Mouse (Mus musculus) hindbrain, embryonic 15.5 days (tissue): ENCODE measurements around the gene Uap1l1. TPM values are rescaled to one million over a fixed set of nuclear protein-coding genes. Genes with fewer than 3 reads are reported as not detected.
A peak's percentile ranks its signal among the peaks of the same experiment; 100 is the strongest.
"Not testable (repeated sequence)": the region's sequence is repeated elsewhere in the genome, so short reads cannot be mapped to it uniquely, and the experiment has no call there.

ENCODE experiments used
- ATAC-seq: fragments of 200-750 bp; cut with Nextera tagmentation; 2 replicates; pipeline ENCODE4 v1.8.0; 2017; ENCODE audit warnings: low read depth, moderate number of reproducible peaks, moderate TSS enrichment; ENCODE audit not compliant: low FRiP score
- H3K27ac ChIP-seq: fragments of 300-500 bp; sonication (generic); replicated peaks from 2 replicates; pipeline ENCODE4 v1.5.1; 2015; ENCODE audit warnings: mild to moderate bottlenecking, inconsistent platforms
- H3K27me3 ChIP-seq: fragments of 300-500 bp; sonication (generic); 2 replicates; pipeline ENCODE4 v1.6.1; 2015; ENCODE audit warnings: control low read depth, inconsistent platforms
- H3K36me3 ChIP-seq: fragments of 300-500 bp; sonication (generic); 2 replicates; pipeline ENCODE4 v1.6.1; 2015; ENCODE audit warnings: control low read depth, inconsistent platforms
- H3K4me1 ChIP-seq: fragments of 300-500 bp; sonication (generic); replicated peaks from 2 replicates; pipeline ENCODE4 v1.6.1; 2015; ENCODE audit warnings: control low read depth, inconsistent platforms
- H3K4me2 ChIP-seq: fragments of 300-500 bp; sonication (generic); 2 replicates; pipeline ENCODE4 v1.6.1; 2015; ENCODE audit warnings: moderate library complexity, mild to moderate bottlenecking, inconsistent platforms
- H3K4me3 ChIP-seq: fragments of 300-500 bp; sonication (generic); 2 replicates; pipeline ENCODE4 v1.5.1; 2015; ENCODE audit warnings: mild to moderate bottlenecking, inconsistent platforms
- H3K9ac ChIP-seq: fragments of 300-500 bp; sonication (generic); 2 replicates; pipeline ENCODE4 v1.6.1; 2015; ENCODE audit warnings: inconsistent platforms
- H3K9me3 ChIP-seq: fragments of 300-500 bp; sonication (generic); 2 replicates; pipeline ENCODE4 v1.6.1; 2016; ENCODE audit warnings: control low read depth, inconsistent platforms
- WGBS: fragments of 180-500 bp; shearing (Covaris S2); methylation state at CpG from one replicate; pipeline ENCODE4 v1.1.7; 2015; 5-methylcytosine and 5-hydroxymethylcytosine counted together
- polyA plus RNA-seq: library from polyadenylated mRNA; unstranded; fragments of >200 nt; fragmentation: Nextera tagmentation; extraction: Ambion mirVana; gene quantifications from 2 replicates; pipeline ENCODE4 v1.2.1, GENCODE M21; 2015

Gene Uap1l1
- polyA plus RNA-seq = 5.1 and 6.4 TPM in 2 replicates

DNA sequence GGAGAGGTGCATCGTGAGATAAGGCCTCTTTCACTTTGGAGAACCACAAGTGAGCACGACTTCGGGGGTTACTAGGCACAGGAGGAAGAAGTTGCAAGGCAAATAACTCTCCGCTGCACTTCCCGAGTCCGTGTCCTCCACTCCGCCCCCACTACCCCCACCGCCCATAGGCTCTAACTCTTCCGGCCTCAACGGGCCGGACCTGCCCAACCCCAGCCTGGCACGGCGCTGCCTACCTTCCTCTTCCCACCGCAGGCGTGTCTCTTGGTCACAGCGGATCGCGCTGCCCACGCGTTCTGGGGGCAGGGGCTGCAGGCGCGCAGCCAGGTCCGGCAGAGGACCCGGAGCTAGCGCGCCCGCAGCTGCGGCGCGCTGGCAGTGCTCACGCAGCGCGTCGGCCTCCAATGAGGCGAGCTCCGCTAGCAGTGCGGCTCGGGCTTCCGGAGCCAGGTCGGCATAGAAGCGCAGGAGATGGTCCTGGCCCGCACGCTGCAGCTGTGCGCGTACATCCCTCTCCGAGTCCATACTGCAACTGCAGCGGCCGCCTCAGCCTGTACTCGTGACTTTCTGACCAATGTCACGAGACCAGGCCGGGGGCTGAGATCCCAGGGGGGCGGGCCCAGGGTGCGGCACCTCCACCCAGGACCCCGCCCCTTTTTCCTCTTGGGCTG is at the start of gene Uap1l1:
Uap1l1 (minus strand) TSS at position 592 of the 671 bp plus-strand sequence.
- WGBS = under 1% methylated on average over 54 of the region's 54 CpGs
- Histone ChIP-seq H3K27ac (no peak within 1 kb of the TSS), H3K4me1 (peaks cover 12% of the 10 kb centered on the region), H3K36me3 (no peaks in the 10 kb centered on the region), H3K4me3 (peak within 1 kb of the TSS; percentile 59), H3K27me3 (peaks cover 33% of the 10 kb centered on the region), H3K4me2 (peak within 1 kb of the TSS; percentile 99), H3K9ac (peak within 1 kb of the TSS; percentile 64), H3K9me3 (no peaks in the 10 kb centered on the region)
- ATAC-seq = peak; percentile 83

DNA sequence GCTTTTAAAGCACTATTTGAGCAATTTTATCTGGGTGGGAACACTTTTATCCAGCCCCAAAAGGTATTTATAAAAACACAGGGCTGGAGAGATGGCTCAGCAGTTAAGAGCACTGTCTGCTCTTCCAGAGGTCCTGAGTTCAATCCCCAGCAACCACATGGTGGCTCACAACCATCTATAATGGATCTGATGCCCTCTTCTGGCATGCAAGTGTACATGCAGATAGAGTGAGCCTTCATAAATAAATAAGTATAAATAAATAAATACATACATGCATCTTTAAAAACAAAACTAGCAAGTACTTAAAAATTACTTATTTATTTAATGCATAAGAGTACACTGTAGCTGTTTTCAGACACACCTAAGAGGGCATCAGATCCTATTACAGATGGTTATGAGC is 48.0 kb upstream of the Uap1l1 start:
- not testable (repeated sequence) for H3K27me3 ChIP-seq, H3K4me1 ChIP-seq, H3K4me3 ChIP-seq, H3K9ac ChIP-seq, H3K27ac ChIP-seq, ATAC-seq, H3K4me2 ChIP-seq, H3K9me3 ChIP-seq
- peaks cover 40% of the 10 kb centered on the region for H3K36me3 ChIP-seq

DNA sequence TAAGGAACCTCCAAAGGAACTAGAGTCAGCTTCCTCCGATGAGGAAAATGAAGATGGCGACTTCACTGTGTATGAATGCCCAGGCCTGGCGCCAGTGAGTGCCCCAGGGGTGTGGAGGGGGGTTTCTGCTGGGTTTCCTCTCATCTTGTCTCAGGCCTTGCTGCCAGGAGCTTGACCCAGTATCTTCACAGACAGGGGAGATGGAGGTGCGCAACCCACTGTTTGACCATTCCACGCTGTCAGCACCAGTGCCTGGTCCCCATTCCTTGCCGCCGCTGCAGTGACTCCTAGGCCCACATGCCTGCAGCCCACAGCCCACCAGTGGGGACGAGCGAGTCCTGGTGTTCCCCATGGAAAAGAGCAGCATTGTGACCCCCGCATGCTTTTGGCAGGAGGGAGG is 43.4 kb upstream of the Uap1l1 start:
- Histone ChIP-seq H3K9me3 (no peaks in the 10 kb centered on the region), H3K36me3 (peaks cover 51% of the 10 kb centered on the region), H3K9ac (no peak overlapping the region), H3K27me3 (no peaks in the 10 kb centered on the region), H3K4me1 (peaks cover 22% of the 10 kb centered on the region), H3K4me2 (no peak overlapping the region), H3K4me3 (no peak overlapping the region), H3K27ac (no peak overlapping the region)
- ATAC-seq = no peak
- WGBS = 93% methylated on average over 10 of the region's 10 CpGs

DNA sequence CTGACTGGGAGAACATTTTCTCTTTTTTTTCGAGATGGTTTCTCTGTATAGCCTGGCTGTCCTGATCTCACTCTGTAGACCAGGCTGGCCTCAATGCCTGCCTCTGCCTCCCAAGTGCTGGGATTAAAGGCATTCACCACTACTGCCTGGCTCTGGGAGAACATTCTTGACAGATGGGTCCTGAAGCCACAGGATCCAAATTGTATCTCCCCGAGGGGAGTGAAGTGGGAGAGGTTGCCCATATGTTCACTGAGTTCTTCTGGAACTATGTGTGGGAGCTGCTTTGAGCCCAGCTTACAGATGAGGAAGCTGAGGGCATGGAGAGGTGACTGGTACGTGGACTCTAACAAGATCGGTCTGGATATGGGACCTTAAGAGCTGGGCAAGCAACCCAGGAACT is 38.5 kb upstream of the Uap1l1 start:
- Histone ChIP-seq H3K27ac (0 out of 2 replicates have a peak overlapping the region, but pooled peaks have one; percentile 5), H3K9ac (peak overlapping the region; percentile 100), H3K27me3 (peaks cover 12% of the 10 kb centered on the region), H3K4me1 (peaks cover 37% of the 10 kb centered on the region), H3K36me3 (peaks cover 19% of the 10 kb centered on the region), H3K4me2 (peak overlapping the region; percentile 77), H3K9me3 (no peaks in the 10 kb centered on the region), H3K4me3 (peak overlapping the region; percentile 76)
- no peak for ATAC-seq
- WGBS = 88% methylated on average over 4 of the region's 4 CpGs

DNA sequence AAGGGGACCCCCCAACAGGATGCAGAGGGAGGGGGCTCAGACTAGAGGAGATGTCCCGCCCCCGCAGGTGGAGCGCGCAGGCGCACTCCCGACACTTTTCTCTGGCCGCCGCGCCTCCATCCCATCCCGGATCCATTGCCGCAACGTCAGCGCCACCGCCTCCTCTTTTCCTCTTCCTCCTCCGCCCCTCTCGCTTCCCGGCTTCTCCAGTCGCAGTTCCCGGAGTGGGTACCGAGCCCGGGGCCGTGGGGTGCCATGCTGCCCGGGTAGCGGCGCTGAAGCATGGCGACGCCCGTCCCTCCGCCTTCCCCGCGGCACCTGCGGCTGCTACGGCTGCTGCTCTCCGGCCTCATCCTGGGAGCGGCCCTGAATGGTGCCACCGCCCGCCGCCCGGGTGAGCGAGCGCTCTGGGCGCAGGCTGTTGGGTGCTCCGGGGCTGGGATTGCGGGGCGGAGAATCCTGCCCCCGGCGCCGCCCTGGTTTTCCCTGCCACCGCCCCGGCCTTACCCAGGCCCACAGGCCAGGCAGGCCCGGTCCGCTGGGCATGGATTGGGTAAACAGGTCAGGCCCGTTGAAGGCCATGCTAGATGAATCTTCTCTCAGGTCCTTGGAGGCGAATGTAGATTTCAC is 37.6 kb upstream of the Uap1l1 start:
- WGBS = under 1% methylated on average over 53 of the region's 54 CpGs
- peak; percentile 89 for ATAC-seq

DNA sequence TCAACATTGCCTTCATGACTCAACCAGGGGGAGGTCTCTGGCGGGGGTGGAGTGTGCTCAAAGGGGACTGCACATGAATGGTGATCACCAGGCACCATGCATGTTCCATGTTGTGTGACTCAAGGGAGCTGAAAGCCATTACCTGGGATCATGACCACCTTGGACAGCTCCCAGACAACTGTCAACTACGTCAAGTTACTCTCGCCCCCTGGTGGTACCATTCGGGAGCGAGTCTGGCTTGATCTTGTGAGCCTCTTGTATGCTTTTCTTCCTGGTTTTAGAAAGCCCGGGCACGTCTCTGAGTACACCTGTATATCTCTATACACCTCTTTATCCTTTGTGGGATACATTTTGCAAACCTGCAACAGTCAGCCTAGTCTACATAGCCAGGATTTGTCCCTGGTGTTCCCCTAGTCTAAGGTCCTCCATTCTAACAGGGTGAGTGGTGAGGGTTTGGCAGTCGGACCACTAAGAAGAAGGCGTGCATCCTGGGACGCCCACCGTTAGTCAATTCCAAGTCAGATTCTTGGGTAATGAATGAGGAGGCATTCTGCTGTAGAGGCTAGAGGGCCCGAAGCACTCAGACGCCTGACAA is 37.0 kb upstream of the Uap1l1 start:
- peak overlapping the region; percentile 100 for H3K9ac ChIP-seq
- peaks cover 28% of the 10 kb centered on the region for H3K27me3 ChIP-seq
- peak overlapping the region; percentile 77 for H3K4me2 ChIP-seq
- H3K36me3 ChIP-seq = 0 out of 2 replicates have a peak, but pooled peaks cover 5% of the 10 kb centered on the region
- 0% methylated on average over 13 of the region's 13 CpGs for WGBS
- H3K27ac ChIP-seq = peak overlapping the region; percentile 88
- peak overlapping the region; percentile 76 for H3K4me3 ChIP-seq
- no peaks in the 10 kb centered on the region for H3K9me3 ChIP-seq
- H3K4me1 ChIP-seq = peaks cover 37% of the 10 kb centered on the region
- ATAC-seq = peak; percentile 59

More for the DNA sequence above, 37.6 kb upstream of the Uap1l1 start:
- Histone ChIP-seq H3K27me3 (peaks cover 21% of the 10 kb centered on the region), H3K9me3 (no peaks in the 10 kb centered on the region), H3K4me3 (peak overlapping the region; percentile 76), H3K27ac (peak overlapping the region; percentile 88), H3K4me1 (peaks cover 37% of the 10 kb centered on the region), H3K4me2 (peak overlapping the region; percentile 77), H3K36me3 (0 out of 2 replicates have a peak, but pooled peaks cover 11% of the 10 kb centered on the region), H3K9ac (peak overlapping the region; percentile 100)

DNA sequence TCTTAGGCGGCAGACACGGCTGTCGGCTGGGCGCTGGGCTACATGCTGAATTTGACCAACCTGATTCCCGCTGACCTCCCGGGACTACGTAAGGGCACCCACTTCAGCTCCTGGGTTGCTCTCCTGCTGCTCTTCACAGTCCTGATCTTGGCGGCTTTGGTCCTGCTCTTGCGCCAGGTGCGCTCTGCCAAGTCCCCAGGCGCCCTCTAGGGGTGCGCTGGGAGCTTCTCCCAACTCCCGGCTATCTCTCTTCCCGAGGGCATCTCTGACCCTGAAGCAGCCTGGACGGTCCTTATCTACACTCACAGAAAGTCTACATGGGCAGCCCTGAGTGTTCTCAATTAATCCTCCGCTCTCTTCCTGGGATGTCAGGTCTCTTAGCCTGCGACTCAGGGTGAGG is 35.3 kb upstream of the Uap1l1 start:
- no peak overlapping the region for H3K27ac ChIP-seq
- peaks cover 43% of the 10 kb centered on the region for H3K4me1 ChIP-seq
- peak overlapping the region; percentile 67 for H3K4me2 ChIP-seq
- WGBS = 3% methylated on average over 17 of the region's 17 CpGs
- peak overlapping the region; percentile 33; the same call in 1 of the 2 replicates for H3K9ac ChIP-seq
- no peak for ATAC-seq
- H3K36me3 ChIP-seq = no peaks in the 10 kb centered on the region
- H3K27me3 ChIP-seq = peaks cover 42% of the 10 kb centered on the region
- H3K9me3 ChIP-seq = no peaks in the 10 kb centered on the region
- peak overlapping the region; percentile 33 for H3K4me3 ChIP-seq

DNA sequence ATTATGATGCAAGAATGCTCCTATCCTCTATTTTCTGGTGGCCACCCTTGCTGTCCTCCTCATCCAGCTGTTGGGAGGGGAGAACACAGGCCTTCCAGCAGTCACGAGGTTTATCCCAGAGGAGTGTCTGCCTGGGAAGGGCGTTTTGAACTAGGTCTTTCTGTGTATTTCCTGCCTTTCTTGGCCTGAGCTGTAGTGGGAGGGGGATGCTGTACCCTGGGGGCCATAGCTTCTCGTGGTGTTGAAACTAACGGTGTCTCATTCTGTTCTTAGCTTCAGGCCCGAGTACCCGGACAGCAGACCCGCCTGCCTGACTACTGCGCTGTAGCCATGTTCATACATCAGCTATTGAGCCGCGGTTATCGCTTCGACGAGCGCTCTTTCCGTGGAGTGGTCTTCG is 34.8 kb upstream of the Uap1l1 start:
- peak overlapping the region; percentile 67 for H3K4me2 ChIP-seq
- H3K27ac ChIP-seq = no peak overlapping the region
- H3K9ac ChIP-seq = peak overlapping the region; percentile 33; the same call in 1 of the 2 replicates
- H3K4me3 ChIP-seq = peak overlapping the region; percentile 33
- no peaks in the 10 kb centered on the region for H3K36me3 ChIP-seq
- H3K27me3 ChIP-seq = peaks cover 47% of the 10 kb centered on the region
- H3K4me1 ChIP-seq = peaks cover 42% of the 10 kb centered on the region
- no peak for ATAC-seq
- H3K9me3 ChIP-seq = no peaks in the 10 kb centered on the region
- 24% methylated on average over 16 of the region's 16 CpGs for WGBS

DNA sequence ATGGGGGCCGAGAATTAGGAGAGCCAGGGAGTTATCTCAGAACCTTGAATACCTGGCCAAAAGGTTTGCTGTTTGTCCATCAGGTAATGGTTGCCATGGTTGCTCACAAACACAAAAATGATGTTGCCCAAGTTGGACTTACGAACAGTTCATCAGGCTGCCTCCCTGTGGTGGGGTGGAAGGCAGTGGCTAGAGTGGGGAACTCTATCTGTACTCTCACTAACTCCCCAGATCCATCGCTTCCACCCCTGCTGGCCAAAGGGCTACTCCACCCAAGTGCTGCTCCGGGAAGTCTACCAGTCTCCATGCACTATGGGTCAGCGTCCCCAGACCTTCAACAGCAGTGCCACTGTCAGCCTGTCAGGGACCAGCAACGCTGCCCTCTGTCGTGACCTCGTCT is 33.6 kb upstream of the Uap1l1 start, which contains the start of gene Npdc1:
Npdc1 (plus strand) TSS at position 301 of the 400 bp plus-strand sequence.
- H3K36me3 ChIP-seq = no peaks in the 10 kb centered on the region
- H3K27ac ChIP-seq = no peak within 1 kb of the TSS
- H3K4me1 ChIP-seq = peaks cover 35% of the 10 kb centered on the region
- H3K9ac ChIP-seq = no peak within 1 kb of the TSS
- no peaks in the 10 kb centered on the region for H3K9me3 ChIP-seq
- WGBS = 68% methylated on average over 8 of the region's 8 CpGs
- H3K4me3 ChIP-seq = no peak within 1 kb of the TSS
- peaks cover 58% of the 10 kb centered on the region for H3K27me3 ChIP-seq
- no peak for ATAC-seq
- H3K4me2 ChIP-seq = peak within 1 kb of the TSS; percentile 67; the same call in 1 of the 2 replicates

DNA sequence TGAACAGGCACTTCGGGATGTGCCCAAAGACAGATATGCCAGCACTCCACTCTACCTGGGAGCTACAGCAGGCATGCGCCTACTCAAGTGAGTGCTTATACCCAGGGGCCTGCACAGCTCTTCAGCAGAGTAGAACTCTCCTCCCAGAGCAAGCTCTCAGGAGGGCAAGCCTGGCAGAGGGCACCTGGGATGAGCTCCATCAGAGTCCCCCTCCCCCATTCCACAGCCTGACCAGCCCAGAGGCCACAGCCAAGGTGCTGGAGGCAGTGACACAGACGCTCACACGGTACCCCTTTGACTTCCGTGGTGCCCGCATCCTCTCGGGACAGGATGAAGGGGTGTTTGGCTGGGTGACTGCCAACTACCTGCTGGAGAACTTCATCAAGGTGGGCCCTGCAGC is 32.6 kb upstream of the Uap1l1 start:
- whole genome bisulfite sequencing = 92% methylated on average over 7 of the region's 7 CpGs
- peaks cover 58% of the 10 kb centered on the region for H3K27me3 ChIP-seq
- peaks cover 33% of the 10 kb centered on the region for H3K4me1 ChIP-seq
- H3K4me3 ChIP-seq = no peak overlapping the region
- no peak overlapping the region for H3K4me2 ChIP-seq
- no peaks in the 10 kb centered on the region for H3K9me3 ChIP-seq
- ATAC-seq = no peak
- no peaks in the 10 kb centered on the region for H3K36me3 ChIP-seq
- H3K27ac ChIP-seq = no peak overlapping the region
- H3K9ac ChIP-seq = no peak overlapping the region

DNA sequence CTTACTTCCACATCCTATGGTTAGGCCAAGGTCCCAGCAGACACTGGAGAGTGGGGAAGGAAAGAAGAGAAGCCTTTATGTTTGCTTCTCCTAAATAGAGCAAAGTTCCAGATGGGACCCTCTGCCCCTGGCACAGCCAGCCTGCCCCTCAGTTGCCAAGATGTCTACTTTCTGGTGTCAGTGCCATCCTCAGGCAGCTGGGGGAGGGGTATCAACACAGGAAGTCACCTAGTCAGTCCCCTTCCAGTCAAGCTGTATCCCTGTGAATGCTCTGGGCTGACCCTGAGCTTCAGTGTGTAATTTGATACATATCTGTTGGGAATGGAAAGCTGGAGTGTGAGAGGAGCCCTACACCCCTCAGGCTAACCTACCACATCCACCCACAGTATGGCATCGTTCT is 31.5 kb upstream of the Uap1l1 start:
- Histone ChIP-seq H3K4me2 (no peak overlapping the region), H3K27ac (no peak overlapping the region), H3K4me3 (no peak overlapping the region), H3K36me3 (no peaks in the 10 kb centered on the region), H3K9ac (no peak overlapping the region), H3K4me1 (peaks cover 29% of the 10 kb centered on the region), H3K27me3 (peaks cover 58% of the 10 kb centered on the region), H3K9me3 (no peaks in the 10 kb centered on the region)
- no peak for ATAC-seq
- WGBS = 74% methylated on average over 1 of the region's 1 CpGs

DNA sequence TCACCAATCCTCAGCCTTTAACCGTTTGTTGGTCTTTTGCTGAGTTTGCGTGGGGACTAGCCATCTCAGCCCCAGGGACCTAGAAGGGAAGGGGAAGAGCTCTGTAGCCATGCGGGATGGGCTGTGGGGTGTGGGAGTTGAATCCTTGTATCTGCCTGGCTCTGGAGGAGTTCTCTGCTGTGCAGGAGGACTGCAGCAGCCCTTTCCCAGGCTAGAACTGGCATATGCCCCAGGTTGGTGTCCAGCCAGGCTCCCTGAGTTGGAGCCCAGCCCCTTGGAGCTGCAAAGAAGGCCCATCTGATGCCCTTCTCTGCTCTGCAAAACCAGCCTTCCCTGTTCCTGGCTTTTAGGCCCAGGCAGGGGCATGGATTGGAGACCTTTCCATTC is 31.1 kb upstream of the Uap1l1 start:
- peak overlapping the region; percentile 31 for H3K4me3 ChIP-seq
- H3K27ac ChIP-seq = no peak overlapping the region
- no peaks in the 10 kb centered on the region for H3K36me3 ChIP-seq
- no peak for ATAC-seq
- peak overlapping the region; percentile 53 for H3K4me2 ChIP-seq
- peaks cover 58% of the 10 kb centered on the region for H3K27me3 ChIP-seq
- H3K9ac ChIP-seq = no peak overlapping the region
- 32% methylated on average over 3 of the region's 3 CpGs for WGBS
- H3K9me3 ChIP-seq = no peaks in the 10 kb centered on the region
- peaks cover 28% of the 10 kb centered on the region for H3K4me1 ChIP-seq
